Mouse (Mus musculus) kidney, adult 2 months (tissue): ENCODE data around the gene Dedd2. TPM values are rescaled to one million over a fixed set of nuclear protein-coding genes. Genes with fewer than 3 reads are reported as not detected.
A peak's percentile ranks its signal among the peaks of the same experiment; 100 is the strongest.

Experiments
- DNase-seq: peaks from one replicate; pipeline ENCODE4 v3.0.0; 2021
- H3K27ac ChIP-seq: fragments of 200-500 bp; 2 replicates; pipeline ENCODE4 v1.5.1; 2012; ENCODE audit warnings: low read depth, low read length, control low read depth, inconsistent platforms; ENCODE audit not compliant: insufficient read depth
- H3K27me3 ChIP-seq: fragments of 200-500 bp; replicated peaks from 2 replicates; pipeline ENCODE4 v1.6.1; 2012; ENCODE audit warnings: mild to moderate bottlenecking, moderate library complexity, low read length, inconsistent platforms; ENCODE audit not compliant: control insufficient read depth, insufficient read depth
- H3K36me3 ChIP-seq: fragments of 200-500 bp; 2 replicates; pipeline ENCODE4 v1.6.1; 2012; ENCODE audit warnings: mild to moderate bottlenecking, moderate library complexity, low read length, inconsistent platforms; ENCODE audit not compliant: control insufficient read depth, insufficient read depth
- H3K4me1 ChIP-seq: fragments of 200-500 bp; 2 replicates; pipeline ENCODE4 v1.6.1; 2011; ENCODE audit warnings: low read length; ENCODE audit not compliant: control insufficient read depth, insufficient read depth
- H3K4me3 ChIP-seq: fragments of 200-500 bp; 2 replicates; pipeline ENCODE4 v1.5.1; 2011; ENCODE audit warnings: mild to moderate bottlenecking, low read depth, low read length, control low read depth; ENCODE audit not compliant: insufficient read depth
- CTCF ChIP-seq: fragments of 200-500 bp; conservative IDR thresholded peaks from 2 replicates; pipeline ENCODE4 v1.5.1; 2011; ENCODE audit warnings: low read depth, mild to moderate bottlenecking, control low read depth, low read length, moderate library complexity, mixed read lengths; ENCODE audit not compliant: insufficient read depth, insufficient read length
- POLR2A ChIP-seq: fragments of 200-500 bp; IDR thresholded peaks from one replicate; pipeline ENCODE4 v1.6.1; 2011; ENCODE audit warnings: low read depth, low read length, control low read depth
- WGBS: fragments of 180-500 bp; shearing (Covaris S2); methylation state at CpG from one replicate; pipeline ENCODE4 v1.1.7; 2018; 5-methylcytosine and 5-hydroxymethylcytosine counted together
- polyA plus RNA-seq: library from polyadenylated mRNA; depleted of rRNA; stranded (reverse); fragments of >200 nt; gene quantifications from 2 replicates; pipeline ENCODE4 v1.2.3, GENCODE M21; 2012

Dedd2 gene
- polyA plus RNA-seq, 1 experiment, result 34.8 TPM

DNA sequence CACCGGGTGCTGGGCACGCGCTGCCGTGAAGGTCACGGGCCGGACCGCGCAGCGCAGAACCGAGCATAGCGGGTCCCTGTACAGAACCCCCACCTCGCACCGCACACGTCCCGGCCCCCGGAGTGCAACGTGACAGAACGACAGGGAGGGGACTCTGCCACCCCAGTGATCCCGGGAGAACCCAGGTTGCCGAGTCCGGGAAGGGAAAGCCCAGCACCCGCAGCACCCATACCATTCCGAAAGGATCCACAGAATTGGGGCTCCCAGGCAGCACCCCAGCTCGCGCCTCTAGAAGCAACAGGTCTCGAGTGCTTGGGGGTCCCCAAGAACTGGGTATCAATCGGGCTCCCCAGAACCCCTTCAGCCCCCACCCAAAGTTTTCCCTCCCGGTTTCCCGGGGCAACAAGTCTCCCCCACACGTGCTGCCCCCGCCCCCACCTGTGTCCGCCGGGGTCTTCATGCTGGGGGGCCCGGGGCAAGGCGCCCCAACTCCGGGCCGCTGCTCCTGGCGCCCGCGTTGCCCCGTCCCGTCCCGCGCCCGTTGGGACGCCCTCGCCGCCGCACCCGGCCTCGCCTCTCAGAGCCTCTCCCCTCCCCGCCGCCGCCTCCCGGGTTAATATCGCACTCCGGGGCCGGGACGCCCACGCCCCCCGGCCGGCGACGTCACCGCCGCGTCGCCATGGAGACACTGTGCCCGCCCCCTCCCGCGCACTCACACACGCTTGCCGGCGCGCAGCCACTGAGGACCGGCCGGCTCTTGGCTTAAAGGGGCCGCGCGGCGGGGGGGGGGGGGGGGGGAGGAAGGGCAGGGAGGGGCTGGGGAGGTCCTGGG is 29.9 kb upstream of the Dedd2 start, which contains the start of gene Erf:
Gene Erf, minus strand, starts transcription at position 621 of the 832 bp plus-strand sequence.
- Histone ChIP-seq H3K36me3 (no peaks in the 10 kb centered on the region), H3K4me1 (peaks cover 19% of the 10 kb centered on the region), H3K27me3 (no peaks in the 10 kb centered on the region), H3K4me3 (peak within 1 kb of the TSS; percentile 100), H3K27ac (peak within 1 kb of the TSS; percentile 99)
- peak; percentile 97 for DNase-seq
- TF ChIP-seq CTCF (no peak), POLR2A (peak; percentile 81)
- WGBS, result 1% methylated on average over 73 of the region's 81 CpGs

DNA sequence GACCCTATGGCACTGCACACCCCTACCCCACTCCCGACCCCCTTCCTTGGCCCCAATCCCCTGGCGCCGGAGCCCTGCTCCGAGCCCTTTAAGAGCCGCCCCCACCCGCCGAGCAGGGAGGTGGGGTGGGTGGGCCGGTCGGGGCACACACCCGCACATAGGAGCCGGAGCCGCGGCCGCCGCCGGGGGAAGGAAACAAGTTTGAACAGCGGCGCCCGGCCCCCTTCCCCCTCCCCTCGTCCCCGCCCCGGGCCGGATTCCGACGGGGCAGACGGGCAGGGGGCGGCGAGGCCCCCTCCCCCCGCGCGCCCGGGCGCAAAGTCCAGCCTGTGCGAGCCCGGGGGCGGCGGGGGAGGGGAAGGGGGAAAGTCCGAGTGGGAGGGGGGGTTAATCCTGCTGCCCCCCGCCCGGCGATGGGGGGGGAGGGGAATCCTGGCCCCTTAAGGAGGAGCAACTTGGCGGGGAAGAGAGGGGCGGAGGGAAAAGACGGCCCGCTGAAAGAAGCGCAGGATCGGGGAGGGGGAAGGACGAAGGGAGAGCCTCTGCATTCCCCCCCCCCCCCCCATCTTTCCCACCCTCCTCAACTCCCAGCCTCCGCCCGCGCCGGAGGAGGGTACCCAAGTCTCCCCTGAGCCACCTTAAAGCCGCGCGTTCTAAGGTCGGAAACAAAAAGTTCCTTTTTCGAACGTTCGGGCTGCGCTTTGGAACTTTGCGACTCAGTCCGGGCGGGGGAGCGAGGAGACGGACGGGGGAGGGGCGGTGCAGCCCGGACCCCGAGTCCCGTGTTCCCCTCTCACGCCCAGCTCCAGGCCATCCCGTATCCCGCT is 29.1 kb upstream of the Dedd2 start:
- Histone ChIP-seq H3K27me3 (no peaks in the 10 kb centered on the region), H3K27ac (peak overlapping the region; percentile 99), H3K4me1 (peaks cover 19% of the 10 kb centered on the region), H3K36me3 (peaks cover 2% of the 10 kb centered on the region; the same call in 1 of the 2 replicates), H3K4me3 (peak overlapping the region; percentile 100)
- WGBS, result 1% methylated on average over 68 of the region's 73 CpGs
- TF ChIP-seq CTCF, result no peak
- no peak for TF ChIP-seq POLR2A
- DNase-seq, result peak; percentile 88

DNA sequence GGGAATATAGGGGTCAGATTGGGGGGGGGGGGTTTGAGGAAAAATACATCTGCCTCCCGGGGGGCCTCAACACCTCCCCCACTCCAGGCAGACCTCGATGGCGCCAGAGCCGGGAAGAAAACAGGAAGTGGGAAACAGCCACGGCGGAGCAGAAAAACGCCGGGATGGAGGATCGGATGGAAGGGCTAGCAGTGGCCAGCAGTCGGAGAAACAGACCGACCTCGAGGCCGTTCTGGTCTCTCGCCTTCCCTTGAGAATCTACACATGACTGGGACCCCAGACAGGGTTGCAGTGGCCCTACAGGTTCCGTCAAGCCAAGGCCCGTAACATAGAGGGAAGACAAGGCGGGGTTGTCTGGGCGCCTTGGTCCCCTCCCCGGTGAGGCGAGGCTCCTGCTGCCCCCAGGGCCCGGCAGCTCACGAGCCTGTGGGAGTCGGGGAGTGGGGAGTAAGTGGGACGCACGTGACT is 28.5 kb upstream of the Dedd2 start:
- 0% methylated on average over 25 of the region's 25 CpGs for WGBS
- Histone ChIP-seq H3K27ac (peak overlapping the region; percentile 89), H3K4me3 (peak overlapping the region; percentile 100), H3K4me1 (peaks cover 19% of the 10 kb centered on the region), H3K27me3 (no peaks in the 10 kb centered on the region), H3K36me3 (peaks cover 2% of the 10 kb centered on the region; the same call in 1 of the 2 replicates)
- TF ChIP-seq CTCF (no peak), POLR2A (no peak)
- no peak for DNase-seq

DNA sequence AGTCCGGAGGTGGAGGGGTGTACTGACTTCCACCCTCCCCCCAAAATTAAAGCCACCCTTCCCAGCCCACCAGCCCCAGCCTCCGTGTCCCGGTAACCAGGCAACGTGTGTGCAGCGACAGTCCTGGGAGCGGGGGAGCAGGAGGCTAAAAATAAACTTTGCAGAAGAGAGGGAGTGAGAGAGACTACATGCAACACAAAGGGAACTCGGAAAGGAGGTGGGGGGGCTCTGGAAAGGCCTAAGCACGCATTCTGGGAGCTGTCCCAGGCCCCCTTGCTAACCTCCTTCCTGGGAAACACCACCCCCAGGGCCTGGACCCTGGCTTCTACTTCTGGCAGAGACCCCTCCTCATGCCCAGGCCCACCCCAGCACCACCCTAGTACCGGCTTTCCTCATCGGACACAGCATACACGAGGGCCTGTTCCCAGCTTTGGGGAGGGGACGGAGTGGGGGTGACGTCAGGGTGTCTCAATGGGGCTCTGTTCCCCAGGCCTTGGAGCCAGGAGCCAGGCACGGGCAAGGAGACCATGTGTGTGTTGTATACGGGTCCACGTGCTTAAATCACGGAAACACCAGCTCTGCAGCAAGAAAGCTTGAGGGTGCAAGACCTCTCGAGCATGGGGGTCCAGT is 27.7 kb upstream of the Dedd2 start:
- Histone ChIP-seq H3K4me1 (peaks cover 19% of the 10 kb centered on the region), H3K27ac (peak overlapping the region; percentile 89), H3K27me3 (no peaks in the 10 kb centered on the region), H3K36me3 (peaks cover 2% of the 10 kb centered on the region; the same call in 1 of the 2 replicates), H3K4me3 (peak overlapping the region; percentile 100)
- TF ChIP-seq CTCF (no peak), POLR2A (no peak)
- DNase-seq, result peak; percentile 36
- WGBS, result 2% methylated on average over 18 of the region's 18 CpGs

DNA sequence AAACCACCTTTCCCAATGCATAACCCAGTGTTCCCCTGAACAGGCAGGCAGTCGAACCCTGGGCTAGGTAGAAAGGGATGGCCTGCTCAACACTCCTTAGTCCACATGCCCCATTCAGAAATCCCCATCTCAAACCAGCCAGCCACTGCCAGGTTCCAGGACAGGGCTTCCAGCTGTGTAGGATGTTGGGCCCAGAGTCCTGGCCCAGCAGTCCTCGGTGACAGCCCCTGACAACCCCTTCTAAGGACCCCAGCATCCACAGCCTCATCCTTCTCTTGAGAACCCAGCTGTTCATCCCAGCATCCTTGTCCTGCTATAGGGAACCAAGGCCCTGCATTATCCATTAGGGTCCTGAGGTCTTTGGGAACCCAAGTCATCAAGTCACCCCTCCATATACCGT is 27.1 kb upstream of the Dedd2 start:
- Histone ChIP-seq H3K4me1 (peaks cover 19% of the 10 kb centered on the region), H3K27ac (peak overlapping the region; percentile 20; the same call in 1 of the 2 replicates), H3K4me3 (no peak overlapping the region), H3K36me3 (peaks cover 2% of the 10 kb centered on the region; the same call in 1 of the 2 replicates), H3K27me3 (no peaks in the 10 kb centered on the region)
- no peak for DNase-seq
- 8% methylated on average over 3 of the region's 3 CpGs for WGBS
- TF ChIP-seq POLR2A (no peak), CTCF (no peak)

DNA sequence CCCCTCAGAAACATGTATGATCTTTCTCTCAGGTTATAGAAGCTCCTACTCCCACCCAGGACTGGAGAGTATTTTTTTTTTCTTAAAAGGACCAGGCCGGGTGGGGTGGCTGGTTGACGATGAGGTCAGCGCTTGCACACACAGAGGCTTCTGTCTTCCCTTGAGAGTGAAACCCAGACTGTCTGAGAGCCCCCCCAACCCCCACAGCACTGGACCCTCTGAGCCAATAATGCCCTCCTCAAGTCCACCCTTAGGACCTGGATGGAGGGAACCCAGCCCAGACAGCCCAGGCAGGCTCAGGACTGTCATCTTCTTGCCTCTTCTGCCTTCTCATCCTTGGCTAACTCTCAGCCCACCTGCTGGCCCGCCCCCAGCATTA is 26.3 kb upstream of the Dedd2 start:
- Histone ChIP-seq H3K36me3 (peaks cover 2% of the 10 kb centered on the region; the same call in 1 of the 2 replicates), H3K27ac (peak overlapping the region; percentile 72), H3K4me1 (peaks cover 19% of the 10 kb centered on the region), H3K27me3 (no peaks in the 10 kb centered on the region), H3K4me3 (no peak overlapping the region)
- TF ChIP-seq CTCF (no peak), POLR2A (no peak)
- 9% methylated on average over 4 of the region's 4 CpGs for WGBS
- no peak for DNase-seq
